Mouse (Mus musculus): ENCODE results near the gene Sirt3.
A peak's percentile ranks its signal among the peaks of the same experiment; 100 is the strongest.
"Not testable (repeated sequence)": the region's sequence is repeated elsewhere in the genome, so short reads cannot be mapped to it uniquely, and the experiment has no call there.

Sirt3 gene

DNA sequence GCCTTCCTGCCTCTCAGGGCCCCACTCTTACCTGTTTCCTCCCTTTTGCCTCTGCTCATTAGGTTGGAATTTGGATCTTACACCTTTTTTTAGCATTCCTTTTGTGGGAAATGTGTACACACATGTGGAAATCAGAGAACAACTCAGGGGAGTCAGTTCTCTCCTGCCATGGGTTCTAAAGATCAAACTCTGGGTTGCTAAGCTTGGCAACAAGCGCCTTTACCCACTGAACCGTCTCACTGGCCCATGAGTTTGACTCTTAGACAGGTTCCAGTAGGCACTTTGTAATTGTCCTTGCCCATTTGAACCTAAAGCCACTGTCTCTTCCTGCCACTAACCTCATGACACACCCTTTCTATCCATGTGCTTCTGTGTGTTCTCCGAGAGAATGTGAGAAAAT lies 12.5 kb upstream of the Sirt3 start:
- DNase-seq: no peak

GRCm38 (mm10) chr7:140894031-140894430 lies 11.9 kb upstream of the Sirt3 start:
- DNase-seq: no peak

DNA sequence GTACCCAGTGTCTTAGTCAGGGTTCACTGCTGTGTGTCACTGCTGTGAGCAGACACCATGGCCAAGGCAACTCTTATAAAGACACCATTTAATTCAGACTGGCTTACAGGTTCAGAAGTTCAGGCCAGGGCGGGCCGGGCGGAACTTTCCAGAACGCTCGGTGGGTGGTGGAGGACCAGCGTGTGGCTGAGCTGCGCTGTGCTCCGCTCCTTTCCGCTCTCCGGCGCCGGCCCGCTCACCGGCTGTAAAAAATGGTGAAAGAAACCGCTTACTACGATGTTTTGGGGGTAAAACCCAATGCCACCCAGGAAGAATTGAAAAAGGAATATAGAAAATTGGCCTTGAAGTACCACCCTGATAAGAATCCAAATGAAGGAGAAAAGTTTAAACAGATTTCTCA lies 8.5 kb upstream of the Sirt3 start:
- not testable (repeated sequence) for DNase-seq

DNA sequence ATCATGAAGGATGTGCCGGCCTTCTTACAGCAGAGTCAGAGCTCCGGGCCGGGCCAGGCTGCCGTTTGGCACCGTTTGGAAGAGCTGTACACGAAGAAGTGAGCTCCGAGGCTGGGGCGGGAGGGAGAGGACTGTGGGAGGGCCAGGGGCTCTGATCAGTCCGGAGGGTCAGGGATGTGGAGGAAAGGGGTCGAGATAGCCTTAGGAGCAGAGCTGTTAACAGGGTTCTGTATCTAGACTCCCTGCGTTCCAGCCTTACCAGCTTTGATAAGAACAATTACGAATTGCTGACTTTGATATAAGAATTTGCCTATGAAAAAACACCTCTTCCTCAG lies 327 bp upstream of the Sirt3 start:
- no peak for DNase-seq

DNA sequence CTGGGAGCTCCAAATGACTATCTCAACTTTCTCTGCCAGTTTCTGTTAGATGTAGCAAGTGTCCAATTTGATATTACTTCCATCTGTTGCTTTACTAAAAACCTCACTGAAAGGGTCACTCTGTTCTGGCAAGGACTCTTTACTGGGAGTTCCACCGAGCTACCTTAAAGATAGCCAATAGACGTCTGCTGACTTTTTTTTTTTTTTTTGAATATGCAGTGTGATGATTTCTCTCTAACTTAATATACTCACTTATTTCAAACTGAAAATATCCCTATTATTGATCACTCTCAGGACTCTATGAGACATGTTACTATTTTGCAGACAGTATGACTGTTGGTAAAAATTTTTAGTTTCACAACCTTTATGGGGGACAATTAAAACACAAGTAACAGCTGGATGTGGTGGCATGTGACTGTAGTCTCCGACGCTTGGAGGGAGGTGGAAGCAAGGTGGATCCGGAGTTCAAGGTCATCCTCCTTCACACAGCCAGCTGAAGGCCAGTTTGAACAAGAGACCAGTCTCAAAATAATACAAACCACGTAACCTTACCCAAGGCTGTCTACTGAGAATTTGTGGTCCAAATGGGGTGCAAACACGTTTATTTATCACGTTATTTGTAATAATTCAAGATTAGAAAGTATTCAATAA lies 1.1 kb downstream of the Sirt3 start:
- no peak for DNase-seq

DNA sequence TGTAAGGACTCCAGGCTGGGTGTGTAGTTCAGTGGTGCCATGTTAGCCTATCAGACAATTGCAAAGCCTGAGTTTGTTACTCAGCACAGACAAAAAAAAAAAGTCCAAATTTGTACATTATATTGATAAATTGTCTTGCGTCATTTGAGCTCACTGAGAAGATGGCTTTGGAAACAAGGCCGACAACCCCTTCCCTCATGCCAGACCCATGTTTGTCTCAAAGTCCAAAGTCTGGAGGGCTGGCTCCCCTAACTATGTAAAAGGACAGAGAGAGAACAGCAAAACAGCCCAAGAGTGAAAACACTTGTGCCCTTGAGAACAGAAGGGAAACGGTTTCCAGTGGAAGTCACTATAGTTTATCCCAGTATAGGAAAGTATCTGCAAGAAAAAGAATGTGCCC lies 1.7 kb downstream of the Sirt3 start:
- no peak for DNase-seq

DNA sequence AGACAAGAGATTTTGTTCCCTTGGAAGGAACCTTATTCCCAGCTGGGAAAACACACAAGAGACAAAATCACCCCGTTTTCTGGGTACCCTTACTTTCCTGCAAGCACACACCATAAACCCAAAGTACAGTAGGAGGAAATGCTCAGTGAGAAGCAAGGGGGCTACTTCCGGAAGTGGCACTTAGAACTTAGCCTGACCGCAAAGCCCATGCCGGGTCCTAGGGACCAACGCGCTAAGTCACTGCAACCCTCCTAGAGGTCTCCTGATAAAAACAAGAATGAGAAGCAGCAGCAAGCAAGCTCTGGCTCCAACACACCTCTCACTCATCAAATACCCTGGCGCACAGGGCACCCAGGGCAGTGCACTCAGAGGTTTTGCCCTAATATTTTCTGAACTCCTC lies 2.8 kb downstream of the Sirt3 start:
- no peak for DNase-seq

- DNase-seq: no peak
Measured at GRCm38 (mm10) chr7:140877364-140877763, 4.7 kb downstream of the Sirt3 start.

DNA sequence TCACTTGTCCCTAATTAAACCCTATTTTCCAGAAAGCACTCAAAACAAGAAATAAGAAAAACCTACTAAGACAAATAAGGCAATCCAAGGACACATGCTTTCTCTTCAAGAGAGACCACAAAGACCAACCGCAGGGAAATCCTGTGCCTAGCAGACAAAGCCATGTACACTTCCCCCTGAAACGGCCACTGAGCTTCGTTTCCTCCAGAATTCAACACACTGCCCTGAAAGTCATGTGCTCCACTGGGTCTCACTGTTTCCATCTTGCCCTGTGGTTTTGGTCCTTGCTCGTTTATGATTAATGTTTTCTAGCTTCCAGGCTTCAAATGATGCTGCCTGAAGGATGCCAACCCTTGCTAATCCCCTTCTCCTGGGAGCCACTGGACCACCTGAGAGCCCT lies 7.9 kb downstream of the Sirt3 start:
- DNase-seq: no peak

- no peak for DNase-seq
Measured at GRCm38 (mm10) chr7:140864761-140865160, 17.3 kb downstream of the Sirt3 start.

GRCm38 (mm10) chr7:140860728-140861127 lies 21.4 kb downstream of the Sirt3 start:
- DNase-seq: no peak

DNA sequence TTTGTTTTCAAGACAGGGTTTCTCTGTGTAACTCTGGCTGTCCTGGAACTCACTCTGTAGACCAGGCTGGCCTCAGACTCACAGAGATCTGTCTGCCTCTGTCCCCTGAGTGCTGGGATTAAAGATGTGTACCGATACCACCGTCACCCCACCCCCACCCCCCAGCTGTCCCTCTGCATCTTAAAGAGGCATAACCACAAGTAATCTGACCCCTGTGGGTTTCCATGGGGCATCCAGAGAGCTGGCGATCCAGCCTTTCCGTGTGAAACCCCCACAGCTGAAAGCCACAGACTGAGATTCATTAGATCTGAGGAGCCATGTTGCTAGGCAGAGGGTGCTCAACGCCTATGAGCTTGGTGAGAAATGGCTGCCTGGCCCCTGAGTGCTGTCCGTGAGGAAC lies 22.1 kb downstream of the Sirt3 start:
- no peak for DNase-seq

GRCm38 (mm10) chr7:140858746-140859145 lies 23.4 kb downstream of the Sirt3 start:
- DNase-seq: no peak

DNA sequence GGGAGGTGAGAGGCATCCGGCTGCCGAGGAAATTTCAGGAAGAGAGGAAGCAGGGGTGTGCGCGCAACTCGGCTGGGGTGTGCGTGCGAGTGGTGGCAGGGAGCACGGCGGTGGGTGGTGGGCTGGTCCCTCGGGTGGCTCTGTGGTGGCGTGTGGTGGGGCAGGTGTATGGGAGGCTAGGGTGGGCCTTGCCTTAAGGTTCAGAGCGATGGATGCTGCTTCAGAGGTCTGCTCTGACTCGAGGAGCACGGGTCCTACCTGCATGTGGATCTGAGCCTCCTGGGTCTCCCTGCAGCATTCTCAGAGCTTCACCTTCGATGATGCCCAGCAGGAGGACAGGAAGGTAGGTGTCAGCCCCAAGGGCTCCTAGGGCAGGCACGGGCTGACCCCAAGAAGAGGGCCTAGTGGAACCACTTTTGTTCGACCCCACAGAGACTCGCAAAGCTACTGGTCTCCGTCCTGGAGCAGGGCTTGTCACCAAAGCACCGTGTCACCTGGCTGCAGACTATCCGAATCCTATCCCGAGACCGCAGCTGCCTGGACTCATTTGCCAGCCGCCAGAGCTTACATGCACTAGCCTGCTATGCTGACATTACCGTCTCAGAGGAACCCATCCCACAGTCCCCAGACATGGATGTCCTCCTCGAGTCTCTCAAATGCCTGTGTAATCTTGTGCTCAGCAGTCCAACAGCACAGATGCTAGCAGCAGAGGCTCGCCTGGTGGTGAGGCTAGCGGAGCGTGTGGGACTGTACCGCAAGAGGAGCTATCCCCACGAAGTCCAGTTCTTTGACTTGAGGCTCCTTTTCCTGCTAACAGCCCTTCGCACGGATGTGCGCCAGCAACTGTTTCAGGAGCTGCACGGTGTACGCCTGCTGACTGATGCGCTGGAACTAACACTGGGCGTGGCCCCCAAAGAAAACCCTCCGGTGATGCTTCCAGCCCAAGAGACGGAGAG lies 24.3 kb downstream of the Sirt3 start, which contains the start of gene Bet1l:
Bet1l (minus strand) TSS at position 28 of the 956 bp plus-strand sequence.
- DNase-seq: peak; percentile 12 to 35

- DNase-seq: peak; percentile 89 to 91
Measured at GRCm38 (mm10) chr7:140856785-140857549, 25.1 kb downstream of the Sirt3 start, which contains the start of gene Ric8a. Gene Ric8a, plus strand, starts transcription at chr7:140856957.

DNA sequence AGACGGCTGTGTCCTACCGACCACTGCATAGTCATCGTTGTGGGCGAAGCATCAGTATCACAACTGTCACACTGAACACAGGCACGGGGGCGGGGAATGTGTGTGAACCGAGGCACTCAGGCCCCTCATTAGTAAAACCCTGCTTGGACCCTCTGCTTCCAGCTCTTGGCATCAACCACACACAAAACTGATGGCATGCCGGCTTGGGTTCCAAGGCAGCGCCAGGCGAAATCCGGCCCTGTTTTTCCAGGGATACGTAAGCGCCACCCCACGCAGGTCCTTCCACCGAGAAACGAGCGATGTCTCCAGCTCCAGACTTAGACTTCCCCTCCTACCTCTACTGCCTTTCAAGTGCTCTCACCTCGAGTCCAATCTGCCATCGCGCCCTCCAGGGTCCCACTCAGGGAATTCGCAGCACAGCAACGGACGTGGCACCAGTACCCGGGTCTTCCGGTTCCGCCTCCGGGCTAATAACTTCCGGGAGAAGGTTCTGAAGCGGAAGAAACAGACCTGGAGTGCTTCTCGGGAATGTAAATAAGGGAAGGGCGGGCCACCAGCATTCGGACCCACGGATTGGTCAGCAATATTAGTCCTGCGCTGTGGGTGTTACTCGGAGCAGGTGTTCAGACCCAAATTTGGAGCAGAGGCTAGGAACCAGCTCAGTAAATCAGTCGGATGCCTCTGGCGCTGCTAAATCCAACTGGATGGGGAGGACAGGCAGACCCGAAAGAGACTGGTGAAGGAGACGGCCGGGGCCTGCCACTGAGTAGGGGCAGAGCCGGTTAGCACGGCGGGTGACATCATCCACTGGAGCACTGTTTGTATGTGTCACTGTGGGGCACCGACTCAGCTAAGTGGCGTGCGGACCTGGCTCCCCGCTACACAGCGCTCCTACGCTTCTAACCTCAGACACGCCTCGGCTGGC lies 26.0 kb downstream of the Sirt3 start, which contains the start of gene Gm45785:
Gm45785 (minus strand) TSS at position 472 of the 925 bp plus-strand sequence.
- DNase-seq: peak; percentile 82 to 90

DNA sequence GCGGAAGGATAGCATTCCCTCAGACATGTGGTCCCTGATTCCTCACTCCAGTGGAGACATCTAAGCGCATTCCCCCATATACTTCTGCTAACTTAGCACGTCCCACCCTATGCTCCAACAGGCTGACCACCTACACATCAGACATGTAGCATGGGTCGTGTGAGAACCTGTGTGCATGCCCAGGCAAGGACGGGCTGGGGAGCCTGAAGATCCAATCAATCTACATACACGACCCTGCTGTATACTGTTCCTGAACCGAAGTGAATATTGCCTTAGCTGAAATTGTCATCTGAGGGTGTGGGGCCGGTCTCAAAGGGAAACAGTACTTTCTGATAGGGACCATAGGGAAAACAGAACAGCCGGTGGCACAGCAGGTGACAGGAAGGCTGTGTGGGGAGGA lies 26.9 kb downstream of the Sirt3 start:
- DNase-seq: no peak

DNA sequence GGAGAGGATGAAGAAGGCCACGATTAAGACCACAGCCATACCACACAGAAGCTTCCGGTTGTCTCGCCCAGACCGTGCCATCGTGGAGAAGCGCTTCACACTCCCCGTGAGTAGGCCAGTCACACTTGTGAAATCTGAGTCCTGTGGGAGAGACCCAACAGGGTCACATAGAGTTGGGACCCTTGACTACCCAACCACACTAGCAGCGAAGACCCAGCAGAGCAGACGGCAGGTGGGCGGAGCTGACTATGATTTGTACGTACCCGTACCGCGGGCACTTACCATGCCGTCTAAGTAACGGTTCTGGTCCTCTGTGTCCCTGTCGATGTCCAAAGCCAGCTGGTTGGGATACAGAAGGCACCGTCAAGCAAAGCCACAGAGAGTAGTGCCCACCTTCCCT lies 27.6 kb downstream of the Sirt3 start:
- DNase-seq: no peak

- DNase-seq: no peak
Measured at GRCm38 (mm10) chr7:140853386-140853785, 28.7 kb downstream of the Sirt3 start.

DNA sequence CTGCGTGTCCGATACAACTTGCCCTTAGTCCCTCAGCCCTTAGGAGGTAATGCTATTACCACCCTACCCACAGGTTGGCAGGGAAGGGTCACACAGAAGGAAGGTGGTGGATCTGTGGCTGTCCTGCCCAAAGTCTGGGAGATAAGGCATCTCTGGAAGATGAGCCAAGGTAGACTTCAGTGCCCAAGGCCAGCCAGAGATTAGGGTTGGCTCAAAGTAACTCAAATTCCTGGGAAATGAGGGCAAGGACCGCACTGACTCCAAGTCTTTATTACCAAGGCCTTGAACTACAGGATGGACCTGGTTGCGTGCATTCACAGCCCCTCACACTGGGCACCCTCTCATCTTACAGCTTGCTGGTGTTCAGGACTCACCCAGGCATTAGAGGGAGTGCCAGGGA lies 30.2 kb downstream of the Sirt3 start:
- no peak for DNase-seq

- no peak for DNase-seq
Measured at GRCm38 (mm10) chr7:140848591-140848990, 33.5 kb downstream of the Sirt3 start.
